Mouse (Mus musculus): ENCODE data around the gene Disc1. TPM values are rescaled to one million over a fixed set of nuclear protein-coding genes. Genes with fewer than 3 reads are reported as not detected.

The Disc1 gene
- polyA plus RNA-seq, 1 experiment from 2014 or later: 0.56 TPM

Other genes starting within 250 kb of the Disc1 start
- gene Gnpat, start 191.2 kb upstream of the Disc1 start, polyA plus RNA-seq (2018): 34.0 to 66.4 TPM (median 41.8 TPM) in 3 replicates
- 11.3 to 24.7 TPM (median 17.6 TPM) in 3 replicates for gene 2810004N23Rik, start 191.1 kb upstream of the Disc1 start, polyA plus RNA-seq (2018)
- gene Exoc8, start 156.5 kb upstream of the Disc1 start, polyA plus RNA-seq (2018): 8.3 to 14.5 TPM (median 12.6 TPM) in 3 replicates
- 11.4 to 15.2 TPM (median 12.6 TPM) in 3 replicates for gene Sprtn, start 156.3 kb upstream of the Disc1 start, polyA plus RNA-seq (2018)
- 16.9 to 25.1 TPM (median 21.7 TPM) in 3 replicates for gene Egln1, start 104.9 kb upstream of the Disc1 start, polyA plus RNA-seq (2018)
- 32.8 to 60.5 TPM (median 37.0 TPM) in 3 replicates for gene Tsnax, start 41.2 kb upstream of the Disc1 start, polyA plus RNA-seq (2018)

All from macrophage (primary cell).